Mouse (Mus musculus) heart, adult 9 months (tissue): ENCODE results near the gene Xpc.
A peak's percentile ranks its signal among the peaks of the same experiment; 100 is the strongest.

Experiments
- DNase-seq, 2 experiments: peaks; one replicate each; pipeline ENCODE4 v3.0.0; 2022; ENCODE audit warnings: low spot score in 2 of 2

The Xpc gene

DNA sequence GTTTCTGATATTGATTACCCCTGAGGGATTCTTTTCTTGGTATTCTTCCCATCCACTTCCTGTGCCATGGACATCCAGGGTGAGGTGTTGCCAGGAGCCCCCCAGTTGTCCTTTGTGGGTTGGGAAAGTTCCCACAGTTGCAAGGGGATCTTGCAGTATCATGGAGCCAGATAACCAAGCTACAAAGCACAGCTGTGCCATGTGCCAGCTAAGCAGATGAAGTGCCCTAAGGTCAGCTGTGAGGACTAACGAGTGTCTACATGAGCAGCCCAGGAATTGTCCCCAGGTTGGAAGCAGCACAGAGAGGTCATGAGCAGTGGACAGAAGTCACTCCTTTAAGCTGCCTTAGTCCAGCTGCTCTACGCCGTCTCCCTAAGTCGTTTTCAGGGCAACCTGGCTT, 9.9 kb upstream of the Xpc start:
- DNase-seq: no peak

DNA sequence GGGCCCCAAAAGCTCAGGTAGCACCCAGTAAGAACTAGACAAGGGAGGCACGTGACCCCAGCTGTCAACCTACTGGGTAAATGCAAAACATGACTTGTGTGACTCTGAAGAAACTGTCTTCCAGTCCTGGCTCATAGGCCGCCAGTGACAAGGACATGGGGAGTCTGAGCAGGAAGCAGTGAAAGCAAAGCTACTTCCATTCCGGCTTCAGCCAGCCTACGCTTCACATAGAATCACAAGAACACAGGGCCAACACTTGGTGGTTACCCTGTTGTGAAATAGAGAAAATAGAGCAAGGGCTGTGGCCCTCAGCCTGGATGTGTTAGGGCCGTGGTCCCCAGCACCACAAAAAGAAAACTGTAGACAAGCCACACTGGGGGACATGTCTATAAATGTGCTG, 7.1 kb upstream of the Xpc start:
- DNase-seq: no peak

DNA sequence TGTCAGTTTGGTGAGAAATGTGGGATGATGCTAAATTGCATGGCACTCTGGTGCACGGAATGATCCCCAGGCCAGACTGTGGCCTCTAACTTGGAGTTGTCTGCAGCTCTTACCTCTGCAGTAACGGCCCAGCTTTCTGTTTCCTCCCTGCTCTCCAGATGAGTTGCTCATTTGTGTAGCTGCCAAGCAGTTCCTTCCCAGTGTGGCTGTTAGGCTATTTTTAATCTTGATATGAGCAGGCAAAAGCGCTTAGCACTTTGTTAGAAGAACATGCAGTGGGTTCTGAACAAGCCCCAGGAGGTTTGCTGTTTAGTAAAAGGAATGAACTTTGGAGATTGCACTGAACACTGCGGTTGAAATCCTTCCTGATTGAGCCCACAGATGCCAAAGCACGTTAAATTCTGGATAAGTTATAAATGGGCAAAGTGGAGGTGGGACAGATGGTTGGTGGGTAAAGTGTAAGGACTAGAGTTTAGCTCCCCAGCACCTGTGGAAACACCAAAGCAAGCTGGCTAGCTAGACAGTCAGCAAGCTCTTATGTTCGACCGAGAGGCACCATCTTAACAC, 2.8 kb upstream of the Xpc start:
- no peak for DNase-seq

DNA sequence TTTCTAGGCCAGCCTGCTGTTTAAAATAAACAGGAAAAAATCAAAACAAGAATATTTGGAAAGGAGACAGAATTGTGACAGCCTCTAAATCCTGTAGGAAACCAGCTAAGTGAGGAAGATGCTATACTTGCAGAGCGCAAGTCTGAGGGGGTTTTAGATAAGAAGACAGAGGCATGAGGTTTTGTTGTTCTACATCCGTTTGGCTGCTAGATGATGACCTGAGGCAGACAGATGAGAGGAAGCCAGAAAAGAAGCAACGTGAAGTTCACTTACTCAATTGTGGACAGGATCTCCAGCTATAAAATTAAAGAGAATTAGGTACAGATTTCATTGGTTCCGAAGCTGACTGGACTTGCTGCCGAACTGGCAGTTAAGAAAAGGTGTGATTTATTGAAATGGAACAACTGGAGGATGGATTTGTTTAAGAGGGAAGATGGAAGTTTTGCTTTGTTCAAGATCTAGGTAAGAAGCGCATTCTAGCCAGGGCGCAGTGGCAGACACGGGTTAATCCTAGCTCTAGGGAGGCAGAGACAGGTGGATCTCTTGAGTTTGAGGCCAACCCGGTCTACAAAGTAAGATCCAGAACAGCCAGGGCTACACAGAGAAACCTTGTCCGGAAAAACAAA, 838 bp downstream of the Xpc start:
- no peak for DNase-seq

DNA sequence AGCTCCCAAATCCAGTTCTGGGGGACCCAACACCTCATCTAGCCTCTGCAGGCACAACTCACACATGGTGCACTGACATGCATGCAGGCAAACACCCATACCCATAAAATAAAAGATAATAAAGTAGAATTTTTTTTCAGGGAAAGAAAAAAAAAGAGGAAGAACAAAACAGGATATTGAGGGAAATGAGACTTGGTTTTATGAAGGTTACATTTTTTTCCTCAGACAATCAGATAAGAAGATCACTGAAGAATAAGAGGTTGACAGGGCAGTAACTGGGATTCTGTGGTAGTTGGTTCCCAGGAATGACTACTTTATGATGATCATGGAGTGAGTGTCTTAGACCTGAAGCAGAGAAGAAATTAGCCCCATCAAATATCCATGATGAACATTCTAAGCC, 1.6 kb downstream of the Xpc start:
- DNase-seq: no peak

DNA sequence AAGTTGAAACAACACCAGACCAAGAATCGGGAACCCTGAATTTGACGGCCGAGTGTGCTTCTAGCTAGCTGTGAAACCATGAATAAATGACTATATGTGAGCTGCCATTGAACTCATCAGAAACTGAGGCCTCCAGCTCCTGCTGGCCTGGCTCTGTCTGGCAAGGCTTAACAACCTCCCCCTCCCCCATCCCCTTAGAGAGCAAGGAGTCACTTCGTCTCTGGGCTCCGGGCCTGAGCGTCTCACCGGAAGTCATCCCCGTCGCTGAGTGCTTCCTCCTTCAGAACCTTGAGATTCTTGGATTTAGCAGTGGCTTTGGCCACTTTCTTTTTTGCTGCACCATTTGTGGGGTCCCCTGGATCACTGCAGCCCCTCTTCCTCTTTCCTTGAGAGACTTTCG, 5.5 kb downstream of the Xpc start:
- no peak for DNase-seq

DNA sequence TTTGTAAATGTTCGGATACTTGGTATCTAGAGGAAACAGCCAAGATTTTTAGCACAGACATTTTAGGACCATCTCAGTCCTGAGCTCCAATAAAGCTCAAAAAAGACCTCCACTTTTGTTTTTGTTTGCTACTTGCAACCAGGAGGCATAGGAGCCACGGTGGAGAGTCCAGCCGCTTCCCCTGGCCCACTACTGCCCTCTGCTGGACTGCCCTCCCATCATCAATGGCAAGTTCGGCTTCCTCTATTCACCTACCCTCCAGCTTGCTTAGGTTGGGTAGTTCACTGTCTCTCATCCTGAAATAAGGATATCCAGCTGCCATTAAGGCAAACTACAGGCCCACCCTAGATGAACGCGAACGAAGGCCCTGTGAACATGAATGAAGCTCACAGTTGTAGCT, 6.4 kb downstream of the Xpc start:
- peak in 1 of 2 experiments; percentile 49 for DNase-seq

DNA sequence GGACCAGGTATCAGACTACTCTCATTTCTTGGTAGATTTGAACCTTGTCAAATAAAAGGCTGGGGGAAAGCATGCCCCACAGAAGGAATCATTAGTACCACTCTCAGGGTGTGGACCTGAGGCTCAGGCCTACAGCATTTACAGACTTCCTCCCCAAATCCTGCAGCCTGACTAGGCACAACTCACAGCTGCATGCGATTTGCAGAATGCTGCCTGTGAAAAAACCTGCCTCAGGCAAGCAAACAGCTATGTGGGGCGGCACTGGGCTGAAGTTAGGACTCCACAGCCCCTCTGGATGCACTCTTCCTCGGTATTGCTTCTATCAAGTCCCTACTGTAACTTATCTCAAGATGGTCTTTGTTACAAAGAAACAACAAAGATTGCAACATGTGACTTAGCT, 7.6 kb downstream of the Xpc start:
- no peak for DNase-seq

DNA sequence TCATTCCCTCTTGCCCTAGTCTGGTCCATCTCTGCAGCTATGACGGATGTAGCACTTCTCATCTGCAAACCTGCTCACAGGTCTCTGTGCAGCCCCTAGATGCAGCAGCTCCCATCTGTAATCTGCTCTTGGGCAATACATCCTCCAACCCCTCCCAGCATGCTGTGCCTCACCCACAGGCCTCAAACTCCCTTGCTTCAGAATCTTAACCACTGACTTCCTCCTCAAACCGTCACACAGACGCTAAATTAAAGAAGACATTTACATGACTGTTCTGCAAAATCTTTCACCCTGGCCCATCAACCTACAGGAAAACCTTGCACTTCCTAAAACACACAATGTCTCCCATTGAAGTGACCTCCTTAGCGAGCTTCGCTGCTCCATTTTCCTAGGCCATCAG, 9.7 kb downstream of the Xpc start:
- DNase-seq: no peak

DNA sequence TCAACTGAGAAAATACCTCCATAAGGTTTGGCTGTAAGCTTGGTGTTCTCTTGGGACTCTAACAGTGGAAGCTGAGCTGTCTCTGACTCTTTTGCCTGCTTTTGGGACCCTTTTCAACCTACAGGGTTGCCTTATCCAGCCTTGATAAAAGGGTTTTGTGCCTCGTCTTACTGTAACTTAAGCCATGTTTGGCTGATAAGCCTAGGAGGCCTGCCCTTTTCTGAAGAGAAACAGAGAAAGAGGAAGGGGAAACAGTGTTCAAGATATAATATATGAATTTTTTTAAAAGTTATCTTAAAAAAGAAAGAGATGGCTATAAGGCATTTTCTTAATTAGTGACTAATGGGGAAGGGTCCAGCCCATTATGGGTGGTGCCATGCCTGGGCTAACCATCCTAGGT, 12.4 kb downstream of the Xpc start:
- no peak for DNase-seq

DNA sequence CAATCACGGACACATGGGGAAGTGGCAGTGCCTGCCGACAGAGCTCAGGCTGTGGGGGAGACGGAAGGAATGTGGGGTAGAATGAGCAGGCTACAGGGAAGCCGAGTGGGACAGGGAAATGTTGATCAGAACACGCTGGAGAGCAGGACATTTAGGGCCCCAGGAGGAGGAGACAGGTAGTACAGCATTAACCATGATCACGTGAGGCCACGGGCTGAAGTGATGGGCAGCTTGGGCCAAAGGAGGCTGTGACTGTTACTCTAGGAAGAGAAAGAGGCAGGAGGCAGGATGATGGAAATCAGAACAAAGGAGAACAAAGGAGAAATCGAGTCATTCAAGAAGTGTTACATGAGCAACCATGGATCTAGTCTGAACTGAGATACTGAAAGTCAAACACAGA, 21.2 kb downstream of the Xpc start:
- no peak for DNase-seq

DNA sequence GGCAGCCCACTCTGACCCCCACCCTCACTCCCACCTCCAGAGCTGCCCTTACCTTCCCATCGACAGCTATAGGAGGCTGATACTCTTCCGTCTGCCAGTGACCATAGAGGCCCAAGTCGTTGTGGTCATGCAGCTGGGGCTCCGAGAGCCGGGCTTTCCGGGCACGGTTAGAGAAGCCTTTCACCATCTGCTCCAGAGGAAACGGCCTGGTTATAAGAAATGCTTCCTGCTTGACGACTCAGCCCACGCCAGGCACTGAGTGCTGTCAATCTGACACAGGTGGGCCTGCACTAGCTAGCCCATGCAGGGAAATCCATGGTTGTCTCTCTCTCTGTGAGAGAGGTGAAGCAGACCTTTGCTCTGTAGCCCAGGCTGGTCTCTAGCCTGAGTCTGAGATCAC, 22.6 kb downstream of the Xpc start:
- DNase-seq: no peak

DNA sequence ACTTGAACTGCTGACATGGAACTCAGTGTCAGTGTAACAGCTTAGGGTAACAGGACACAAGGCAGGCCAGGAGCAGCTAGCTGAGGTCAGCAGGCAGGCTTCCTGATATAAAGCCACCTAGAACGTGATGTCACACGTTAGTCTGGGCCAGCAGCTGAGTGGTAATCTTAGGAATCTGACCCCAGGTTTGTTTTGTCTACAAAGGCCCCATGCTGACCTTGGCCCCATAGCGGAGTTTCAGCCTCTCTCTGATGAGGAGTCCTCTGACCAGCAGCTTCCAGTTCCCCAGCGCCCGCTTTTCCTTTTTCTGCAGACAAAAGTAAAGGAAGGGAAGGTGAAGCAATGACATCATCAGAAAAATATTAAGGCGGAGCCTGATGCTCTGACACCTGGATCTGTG, 24.7 kb downstream of the Xpc start:
- no peak for DNase-seq

DNA sequence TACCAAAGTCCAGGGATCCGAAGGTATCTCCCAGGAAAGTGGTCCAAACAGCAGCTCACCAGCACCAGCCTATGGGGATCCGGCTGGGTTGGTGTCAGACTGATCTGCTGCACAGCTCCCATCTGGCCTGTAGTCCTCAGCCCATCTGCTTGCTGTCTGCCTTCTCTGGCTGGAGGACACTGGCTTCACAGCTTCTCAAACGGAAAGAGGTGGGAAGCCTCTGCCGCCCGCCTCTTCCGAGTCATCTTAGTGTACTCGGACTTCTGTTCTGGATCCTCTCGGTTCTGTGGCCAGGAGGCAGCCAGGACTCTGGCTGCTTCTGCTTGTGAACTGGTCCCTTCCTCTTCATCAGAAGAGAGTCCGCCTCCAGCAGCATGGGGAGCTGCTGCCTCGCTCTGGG, 25.8 kb downstream of the Xpc start:
- peak; percentile 46 to 63 for DNase-seq

DNA sequence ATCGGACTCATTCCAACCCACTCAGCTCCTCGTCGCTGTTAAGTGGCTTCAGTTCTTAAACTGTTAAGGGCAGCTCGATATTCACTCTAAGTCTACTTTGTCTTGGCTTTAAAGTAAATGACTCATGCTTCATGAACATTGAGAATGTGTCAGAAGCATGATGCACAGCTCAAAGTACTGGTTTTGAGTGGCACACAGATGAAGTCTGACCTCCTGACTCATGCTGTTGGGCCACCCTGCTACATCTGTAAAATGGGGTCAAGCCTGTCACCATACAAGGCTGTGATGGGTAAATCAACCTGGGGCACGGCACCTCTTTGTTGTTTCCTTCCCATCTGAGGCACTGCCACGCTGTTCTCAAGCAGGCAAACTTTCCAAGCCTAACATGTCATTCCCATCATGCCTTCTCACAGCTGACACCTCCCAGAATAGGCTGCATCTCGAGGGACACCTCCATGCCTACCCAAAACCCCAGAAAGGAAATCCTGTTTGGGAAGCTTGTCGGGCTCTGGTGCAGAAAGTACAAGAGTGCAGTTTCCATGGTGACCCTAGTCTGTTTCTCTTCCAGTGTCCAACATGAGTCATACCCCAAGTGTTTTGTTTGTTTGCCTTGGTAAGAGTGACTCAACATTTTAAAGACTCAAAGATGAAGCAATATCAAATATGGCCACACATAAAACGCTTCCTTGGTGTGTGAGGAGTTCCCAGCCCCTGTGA, 27.0 kb downstream of the Xpc start:
- peak; percentile 79 to 84 for DNase-seq

DNA sequence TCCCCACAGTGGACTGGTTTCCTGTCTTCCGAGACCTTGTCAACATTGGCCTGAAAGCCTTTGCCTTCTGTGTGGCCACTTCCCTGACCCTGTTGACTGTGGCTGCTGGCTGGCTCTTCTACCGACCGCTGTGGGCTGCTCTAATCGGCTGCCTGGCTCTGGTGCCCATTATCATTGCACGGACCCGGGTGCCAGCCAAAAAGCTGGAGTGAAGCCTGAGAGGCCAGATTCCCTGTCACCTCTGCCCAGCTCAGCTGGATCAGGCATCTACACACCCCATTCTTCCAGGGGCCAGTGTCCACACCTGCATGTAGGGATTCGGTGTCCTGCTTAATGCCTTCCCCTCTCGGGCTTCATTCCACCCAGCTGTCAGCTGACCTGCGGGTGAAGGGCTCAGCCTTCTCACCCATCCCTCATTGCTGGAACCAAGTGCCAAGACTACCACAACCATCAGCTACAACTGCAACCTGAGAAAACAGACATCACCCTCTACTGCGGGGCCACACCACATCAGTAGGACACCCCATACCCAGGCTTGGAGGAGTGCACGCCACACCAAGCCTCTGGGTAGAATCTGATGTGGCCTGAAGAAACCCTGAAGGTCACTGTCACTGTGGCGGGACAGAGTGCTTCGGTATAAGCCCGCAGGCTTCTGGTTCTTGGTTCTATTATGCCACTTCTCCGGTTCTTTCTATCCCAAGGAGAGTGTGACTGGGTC, 28.8 kb downstream of the Xpc start:
- DNase-seq: peak; percentile 32 to 34

DNA sequence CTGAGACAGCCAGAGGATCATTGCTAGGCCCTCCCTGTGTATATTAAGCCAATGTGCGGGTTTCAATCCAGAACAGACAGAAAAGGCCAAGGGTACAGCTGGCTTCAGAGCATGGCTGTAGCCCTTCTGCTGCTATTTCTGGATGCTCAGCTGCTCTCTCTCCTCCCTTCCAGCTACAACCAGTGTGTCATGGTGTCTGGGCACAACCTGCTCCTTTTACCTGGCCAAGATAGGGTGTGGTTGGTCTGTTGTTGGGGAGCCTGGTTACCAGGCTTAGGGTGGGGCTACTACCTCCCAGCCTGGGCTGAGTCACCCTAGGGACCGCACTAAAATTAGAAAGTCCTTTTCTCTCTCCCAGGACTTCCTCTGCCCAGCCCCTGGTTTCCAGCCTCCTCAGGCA, 32.3 kb downstream of the Xpc start:
- DNase-seq: no peak

DNA sequence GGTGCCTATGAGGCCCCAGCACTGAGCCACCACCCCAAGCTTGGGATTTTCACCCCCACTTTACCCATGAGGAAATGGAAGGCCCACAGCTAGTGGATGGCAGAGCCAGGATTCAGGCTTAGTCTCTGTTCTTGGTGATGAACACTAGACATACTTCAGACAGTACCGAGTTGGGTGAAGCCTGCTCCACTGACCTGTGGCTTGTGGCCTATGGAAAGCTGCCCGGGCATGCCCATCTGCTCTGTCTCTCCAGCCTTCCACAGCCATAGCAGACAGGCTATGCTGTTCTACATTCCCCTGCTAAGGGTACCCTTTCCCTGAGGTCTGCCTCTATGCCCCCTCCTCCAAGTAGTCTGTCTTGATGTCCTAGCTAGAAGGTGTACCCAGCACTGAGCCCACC, 39.1 kb downstream of the Xpc start:
- no peak for DNase-seq

DNA sequence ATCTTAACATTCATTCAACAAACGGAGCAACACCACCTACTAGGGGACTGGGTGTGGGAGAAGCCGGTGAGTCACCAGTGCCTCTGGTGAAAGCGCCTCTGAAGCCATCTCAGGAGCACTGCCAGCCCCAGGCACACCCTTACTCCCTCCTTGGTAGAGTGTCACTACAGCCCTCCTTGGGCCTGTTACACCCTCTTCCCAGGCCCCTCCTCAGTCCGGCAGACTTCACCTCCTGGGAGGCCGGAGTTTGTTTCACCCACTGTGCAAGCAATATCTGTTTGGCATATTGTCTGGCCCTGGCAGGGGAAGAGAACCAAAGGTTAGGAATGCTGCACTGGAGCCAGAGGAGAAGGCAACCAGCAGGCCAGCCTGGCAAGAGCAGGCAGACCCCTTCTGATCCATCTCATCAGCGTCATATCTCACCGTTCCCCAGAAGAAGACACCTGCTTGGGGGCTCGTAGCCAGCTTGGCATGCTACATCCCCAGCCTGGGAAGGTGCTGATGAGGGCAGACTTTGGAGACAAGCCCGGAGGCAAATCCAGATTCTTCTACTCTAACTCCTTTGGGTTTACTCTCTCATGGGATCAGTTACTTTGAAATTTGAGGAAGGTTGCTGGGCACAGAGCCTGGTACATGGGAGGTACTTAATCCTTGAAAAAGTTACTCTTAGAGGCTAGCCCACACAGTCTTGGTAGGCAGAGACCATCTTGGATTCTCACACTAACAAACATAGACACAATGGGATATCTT, 41.1 kb downstream of the Xpc start:
- DNase-seq: no peak

DNA sequence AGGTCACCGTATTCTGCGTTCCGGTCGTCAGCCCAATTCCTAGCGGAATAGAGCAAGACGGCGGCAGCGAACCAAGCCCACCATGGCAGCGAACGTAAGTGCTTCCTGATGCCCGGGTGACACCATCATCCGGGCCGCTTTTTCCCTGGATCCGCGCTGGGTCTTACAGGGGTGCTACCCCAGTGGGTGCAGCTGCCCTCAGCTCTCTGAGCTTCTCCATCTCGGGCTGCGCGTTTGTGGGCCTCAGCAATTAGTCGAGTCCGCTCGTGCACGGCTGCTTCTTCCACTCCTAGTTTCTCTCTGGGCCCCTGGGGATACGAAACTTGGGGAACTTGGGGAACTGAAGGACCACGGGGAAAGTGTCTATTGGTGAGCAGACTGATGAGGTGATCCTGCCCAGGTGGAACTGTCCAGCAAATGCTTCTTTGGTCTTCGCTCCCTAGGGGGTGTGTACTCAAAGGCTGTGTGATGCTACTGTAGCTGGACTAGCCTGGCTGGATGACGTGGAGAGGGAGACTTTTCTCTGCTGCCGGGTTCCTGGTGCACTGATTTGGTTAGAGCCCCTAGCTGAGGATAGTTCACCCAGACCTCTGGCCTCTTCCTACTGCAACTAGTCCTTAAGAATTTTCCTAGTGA, 41.8 kb downstream of the Xpc start:
- no peak for DNase-seq
